Mouse (Mus musculus): ENCODE measurements around the gene Gm6034. TPM values are rescaled to one million over a fixed set of nuclear protein-coding genes. Genes with fewer than 3 reads are reported as not detected.
"Not testable (repeated sequence)": the region's sequence is repeated elsewhere in the genome, so short reads cannot be mapped to it uniquely, and the experiment has no call there.

The Gm6034 gene
- polyA plus RNA-seq, 1 experiment from 2014 or later, result not detected

DNA sequence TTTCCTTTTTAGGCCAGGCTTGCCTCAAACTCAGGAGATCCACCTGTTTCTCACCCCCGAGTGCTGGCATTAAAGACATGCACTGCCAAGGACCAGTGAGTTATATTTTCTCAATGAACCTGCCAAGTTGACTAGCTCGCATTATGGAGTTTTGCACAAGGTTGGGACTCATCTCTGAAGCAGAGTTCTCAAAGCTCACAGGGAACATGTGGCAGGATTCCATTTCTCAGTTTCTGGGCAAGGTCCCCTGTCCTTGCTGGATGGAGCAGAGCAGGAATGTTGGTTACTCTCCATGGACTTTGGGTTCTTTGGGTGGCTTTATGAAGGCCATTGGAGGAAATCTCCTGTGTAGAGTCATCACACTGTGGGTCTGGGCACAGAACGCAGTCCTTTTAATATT is 525 bp downstream of the Gm6034 start:
- WGBS, result 82% methylated on average over 3 of the region's 3 CpGs
- Histone ChIP-seq H3K36me3 (no peaks in the 10 kb centered on the region), H3K9me3 (no peaks in the 10 kb centered on the region), H3K4me1 (replicated peaks) (peaks cover 13% of the 10 kb centered on the region), H3K27ac (no peak overlapping the region), H3K27me3 (ENCODE audit: insufficient read depth, poor library complexity, severe bottlenecking) (peaks cover 21% of the 10 kb centered on the region), H3K4me3 (peak overlapping the region; percentile 50)
- DNase-seq (ENCODE audit: low spot score), result no peak

DNA sequence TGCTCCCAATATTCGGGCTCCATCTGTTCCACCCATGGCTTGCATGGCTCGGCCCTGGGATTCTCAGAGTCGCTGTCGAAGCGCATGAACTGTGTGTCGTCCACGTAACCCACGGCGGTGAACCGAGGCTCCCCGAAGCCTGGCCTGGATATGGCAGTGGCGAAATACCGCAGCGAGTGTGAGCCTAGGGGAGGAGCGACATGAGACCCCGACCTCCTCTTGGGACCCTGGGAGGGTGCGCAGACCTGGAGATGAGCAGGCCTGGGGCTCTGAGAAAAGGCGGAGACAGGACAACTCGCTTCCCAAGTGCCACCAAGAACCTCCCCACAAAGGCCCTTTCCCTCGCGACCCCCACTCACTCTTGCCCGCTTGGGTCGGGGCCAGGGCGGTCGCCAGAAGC is 15.2 kb downstream of the Gm6034 start:
- H3K36me3 ChIP-seq; H3K27ac ChIP-seq; H3K9me3 ChIP-seq; H3K4me3 ChIP-seq; DNase-seq (ENCODE audit: low spot score); H3K27me3 ChIP-seq (ENCODE audit: insufficient read depth, poor library complexity, severe bottlenecking); H3K4me1 ChIP-seq (replicated peaks): not testable (repeated sequence)
- WGBS, result 92% methylated on average over 25 of the region's 25 CpGs

DNA sequence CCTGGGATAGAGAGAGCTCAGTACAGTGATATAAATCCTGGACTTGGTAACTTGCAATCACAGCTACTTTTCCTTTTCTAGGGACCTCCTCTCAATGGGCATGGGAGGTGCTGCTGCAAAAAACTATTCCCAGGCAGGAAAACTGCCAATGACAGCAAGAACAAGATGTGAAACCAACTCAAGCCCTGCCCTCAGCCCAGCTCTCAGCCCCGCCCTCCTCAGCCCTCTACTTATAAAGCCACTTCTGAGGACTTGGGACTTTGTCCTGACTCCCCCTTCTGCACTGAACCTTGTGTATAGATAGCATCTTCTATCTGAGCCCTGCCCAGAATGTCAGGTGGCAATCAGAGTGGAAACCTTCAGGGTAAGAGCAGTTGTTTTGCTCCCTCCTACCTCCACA is 15.6 kb downstream of the Gm6034 start, which contains the start of gene Gm11127:
Gene Gm11127, minus strand, starts transcription at position 10 of the 400 bp plus-strand sequence.
- H3K4me3 ChIP-seq; H3K4me1 ChIP-seq (replicated peaks); H3K27ac ChIP-seq; H3K27me3 ChIP-seq (ENCODE audit: insufficient read depth, poor library complexity, severe bottlenecking); H3K36me3 ChIP-seq; DNase-seq (ENCODE audit: low spot score); H3K9me3 ChIP-seq: not testable (repeated sequence)
- 71% methylated on average over 1 of the region's 1 CpGs for WGBS

DNA sequence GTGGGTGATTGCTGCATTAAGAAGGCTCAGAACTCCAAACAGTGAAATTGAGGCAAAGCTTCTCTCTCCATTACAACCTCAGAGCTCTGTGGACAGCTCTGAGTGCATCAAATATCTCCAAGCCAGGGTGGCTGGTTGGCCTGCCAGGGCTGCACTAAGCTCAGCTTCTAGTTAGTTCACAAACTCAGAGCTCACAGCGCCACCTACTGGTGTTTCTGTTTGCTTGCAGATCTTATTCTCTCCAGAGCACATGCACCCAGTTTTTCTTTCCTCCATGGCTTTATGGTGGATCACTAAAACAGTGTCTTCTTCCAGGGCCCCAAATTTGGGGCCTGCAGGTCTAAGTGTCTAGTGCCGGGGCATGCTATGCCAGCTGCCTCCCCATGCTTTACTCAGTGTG is 18.1 kb downstream of the Gm6034 start:
- Histone ChIP-seq H3K9me3 (no peaks in the 10 kb centered on the region), H3K4me3 (no peak overlapping the region), H3K36me3 (no peaks in the 10 kb centered on the region), H3K4me1 (replicated peaks) (no peaks in the 10 kb centered on the region), H3K27me3 (ENCODE audit: insufficient read depth, poor library complexity, severe bottlenecking) (no peaks in the 10 kb centered on the region), H3K27ac (no peak overlapping the region)
- DNase-seq (ENCODE audit: low spot score), result peak; percentile 66
- WGBS, result 24% methylated on average over 2 of the region's 2 CpGs

DNA sequence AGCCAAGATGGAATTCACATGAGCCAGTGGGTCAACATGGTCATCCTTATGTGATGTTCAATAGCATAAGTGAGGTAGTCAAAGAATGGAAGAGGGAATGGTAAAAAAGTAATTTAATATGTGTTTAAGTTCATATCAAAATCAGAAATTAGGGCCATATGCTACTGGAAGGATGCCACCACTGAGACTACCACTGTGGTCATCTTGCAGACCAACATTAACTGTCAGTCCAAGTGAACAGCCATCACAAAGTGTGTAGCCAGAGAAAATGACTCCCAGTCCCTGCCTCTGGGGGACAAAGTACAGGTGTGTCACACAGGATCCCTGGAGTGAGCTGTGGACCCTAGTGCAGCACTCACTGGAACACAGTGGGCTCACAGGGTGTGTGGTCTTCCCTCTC is 39.1 kb downstream of the Gm6034 start:
- peaks cover 39% of the 10 kb centered on the region for H3K27me3 ChIP-seq (ENCODE audit: insufficient read depth, poor library complexity, severe bottlenecking)
- H3K27ac ChIP-seq, H3K9me3 ChIP-seq: not testable (repeated sequence)

DNA sequence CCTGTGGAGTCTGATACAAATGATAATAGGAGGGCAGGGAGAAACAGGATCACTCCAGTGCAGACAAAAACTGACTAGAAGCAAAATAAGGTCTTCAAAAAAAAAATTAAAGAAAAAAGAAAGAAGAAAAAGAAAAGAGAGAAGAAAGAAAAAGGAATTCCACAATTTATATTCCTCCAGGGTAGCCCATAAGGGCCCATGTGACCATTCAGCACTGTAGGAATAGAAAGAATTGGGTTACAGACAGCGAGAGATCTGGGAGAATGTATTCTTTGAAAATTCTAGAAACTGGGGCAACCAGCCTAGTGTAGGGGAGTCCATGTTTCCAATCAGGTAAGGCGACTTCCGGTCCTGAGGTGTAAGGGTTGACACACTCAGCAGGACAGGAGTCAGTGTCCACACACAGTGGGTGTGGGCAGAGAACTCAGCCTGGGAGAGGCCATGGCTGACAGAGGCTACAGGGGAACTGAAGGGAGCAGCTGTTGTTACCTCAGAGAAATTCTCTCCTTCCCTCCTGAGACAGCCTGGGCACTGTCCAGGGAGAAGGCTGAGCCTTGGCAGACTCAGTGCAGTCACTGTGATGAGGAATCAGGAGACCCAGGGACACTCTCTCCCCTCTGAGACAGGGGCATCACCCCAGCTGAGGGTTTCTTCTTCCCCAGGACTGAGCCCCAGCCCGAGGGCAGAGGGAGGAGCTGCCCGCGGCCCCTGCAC is 39.9 kb downstream of the Gm6034 start:
- peaks cover 18% of the 10 kb centered on the region for H3K4me1 ChIP-seq (replicated peaks)
- H3K4me3 ChIP-seq, result peak overlapping the region; percentile 72
- H3K27me3 ChIP-seq (ENCODE audit: insufficient read depth, poor library complexity, severe bottlenecking), result peaks cover 39% of the 10 kb centered on the region
- whole genome bisulfite sequencing, result 26% methylated on average over 6 of the region's 6 CpGs
- H3K36me3 ChIP-seq; DNase-seq (ENCODE audit: low spot score); H3K9me3 ChIP-seq; H3K27ac ChIP-seq: not testable (repeated sequence)

More for the DNA sequence above, 39.1 kb downstream of the Gm6034 start:
- H3K36me3 ChIP-seq; H3K4me3 ChIP-seq; DNase-seq (ENCODE audit: low spot score): not testable (repeated sequence)
- peaks cover 18% of the 10 kb centered on the region for H3K4me1 ChIP-seq (replicated peaks)

DNA sequence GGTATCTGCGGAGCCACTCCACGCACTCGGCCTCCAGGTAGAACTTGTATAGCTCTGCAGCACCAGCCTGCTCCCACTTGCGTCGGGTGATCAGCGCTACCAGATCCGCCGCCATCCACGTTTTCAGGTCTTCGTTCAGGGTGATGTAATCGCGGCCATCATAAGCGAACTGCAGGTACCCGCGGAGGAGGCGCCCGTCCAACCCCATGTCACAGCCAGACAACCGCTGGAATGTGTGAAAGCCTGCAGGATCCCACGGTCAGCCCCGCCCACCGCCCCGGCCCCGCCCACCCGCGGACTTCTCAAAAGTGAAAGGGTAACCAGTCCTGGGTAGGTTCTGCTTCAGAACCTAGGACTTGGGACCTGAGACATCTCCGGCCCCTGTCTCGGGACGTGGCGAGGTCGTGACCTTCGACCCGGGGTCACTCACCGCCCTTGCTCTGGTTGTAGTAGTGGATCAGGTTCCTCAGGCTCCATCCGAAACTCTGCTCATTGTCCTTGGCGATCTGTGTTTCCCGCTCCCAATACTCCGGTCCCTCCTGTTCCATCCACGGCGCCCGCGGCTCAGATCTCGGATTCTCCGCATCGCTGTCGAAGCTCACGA is 40.6 kb downstream of the Gm6034 start:
- peak; percentile 79 for DNase-seq (ENCODE audit: low spot score)
- Histone ChIP-seq H3K9me3 (no peaks in the 10 kb centered on the region), H3K27ac (peak overlapping the region; percentile 86), H3K27me3 (ENCODE audit: insufficient read depth, poor library complexity, severe bottlenecking) (peaks cover 39% of the 10 kb centered on the region), H3K4me3 (peak overlapping the region; percentile 72), H3K36me3 (no peaks in the 10 kb centered on the region), H3K4me1 (replicated peaks) (peaks cover 18% of the 10 kb centered on the region)
- under 1% methylated on average over 46 of the region's 46 CpGs for WGBS

DNA sequence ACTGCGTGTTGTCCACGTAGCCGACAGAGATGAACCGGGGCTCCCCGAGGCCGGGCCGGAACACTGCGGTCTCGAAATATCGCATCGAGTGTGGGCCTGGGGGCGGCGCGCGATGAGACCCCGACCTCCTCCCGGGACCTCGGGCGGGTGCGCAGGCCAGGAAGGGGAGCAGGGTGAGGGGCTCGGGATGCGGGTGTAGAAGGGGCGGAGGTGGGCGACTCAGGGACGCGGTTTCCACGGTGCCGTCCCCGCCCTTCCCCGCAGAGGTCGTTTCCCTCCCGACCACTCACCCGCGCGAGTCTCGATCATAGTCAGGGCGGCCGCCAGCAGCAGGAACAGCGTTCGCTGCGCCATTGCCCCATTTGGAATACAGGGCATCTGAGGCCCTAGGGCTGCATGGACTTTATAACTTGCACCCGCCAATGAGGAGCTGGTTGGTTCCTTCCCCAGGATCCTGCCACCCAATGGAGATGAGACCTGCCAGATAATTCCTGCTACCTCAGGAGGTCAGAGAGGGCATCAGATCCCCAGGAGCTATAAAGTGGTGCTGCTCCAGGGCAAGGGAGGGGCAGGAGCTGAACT is 41.2 kb downstream of the Gm6034 start:
- H3K27me3 ChIP-seq (ENCODE audit: insufficient read depth, poor library complexity, severe bottlenecking), result peaks cover 39% of the 10 kb centered on the region
- H3K4me1 ChIP-seq (replicated peaks), result peaks cover 18% of the 10 kb centered on the region
- no peak for DNase-seq (ENCODE audit: low spot score)
- 1% methylated on average over 42 of the region's 42 CpGs for WGBS
- H3K27ac ChIP-seq, result peak overlapping the region; percentile 86
- peak overlapping the region; percentile 72 for H3K4me3 ChIP-seq
- no peaks in the 10 kb centered on the region for H3K9me3 ChIP-seq
- H3K36me3 ChIP-seq, result no peaks in the 10 kb centered on the region

DNA sequence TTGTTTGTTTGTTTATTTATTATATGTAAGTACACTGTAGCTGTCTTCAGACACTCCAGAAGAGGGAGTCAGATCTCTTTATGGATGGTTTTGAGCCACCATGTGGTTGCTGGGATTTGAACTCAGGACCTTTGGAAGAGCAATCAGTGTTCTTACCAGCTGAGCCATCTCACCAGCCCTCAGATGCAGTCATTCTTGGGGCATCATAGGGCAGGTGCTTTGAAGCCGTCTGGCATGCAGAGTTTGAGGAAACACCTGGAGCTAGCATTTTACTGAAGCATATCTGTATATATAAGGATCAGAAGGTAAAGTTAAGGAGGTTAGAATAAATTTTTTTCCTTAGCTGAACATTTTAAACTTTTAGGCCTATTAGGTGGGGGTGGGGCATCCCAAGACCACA is 43.2 kb downstream of the Gm6034 start:
- H3K9me3 ChIP-seq; H3K4me3 ChIP-seq; DNase-seq (ENCODE audit: low spot score); H3K27ac ChIP-seq; H3K36me3 ChIP-seq: not testable (repeated sequence)
- peaks cover 39% of the 10 kb centered on the region for H3K27me3 ChIP-seq (ENCODE audit: insufficient read depth, poor library complexity, severe bottlenecking)
- peaks cover 18% of the 10 kb centered on the region for H3K4me1 ChIP-seq (replicated peaks)
- 78% methylated on average over 1 of the region's 1 CpGs for WGBS

DNA sequence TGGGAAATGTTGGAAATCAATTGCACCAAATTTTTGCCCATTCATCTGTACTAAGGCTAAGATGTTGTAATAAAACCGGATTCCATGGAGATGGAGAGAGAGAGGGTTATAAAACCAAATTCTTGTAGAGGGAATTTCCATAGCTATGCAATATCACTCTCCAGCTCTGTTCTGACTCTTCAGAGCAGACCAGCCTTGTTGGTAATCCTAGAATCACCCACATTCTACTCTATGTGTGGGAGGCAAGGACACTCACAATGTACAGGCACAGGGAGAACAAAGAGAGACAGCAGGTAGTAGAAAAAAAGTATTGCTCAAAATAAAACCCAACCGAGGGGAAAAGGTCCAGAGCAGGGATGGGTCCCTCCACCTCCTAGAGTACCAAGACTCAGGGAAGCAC is 49.2 kb downstream of the Gm6034 start:
- no CpG with 5 or more reads among the region's 2 CpGs for WGBS
- DNase-seq (ENCODE audit: low spot score); H3K4me3 ChIP-seq; H3K4me1 ChIP-seq (replicated peaks); H3K27me3 ChIP-seq (ENCODE audit: insufficient read depth, poor library complexity, severe bottlenecking); H3K9me3 ChIP-seq; H3K27ac ChIP-seq; H3K36me3 ChIP-seq: not testable (repeated sequence)

DNA sequence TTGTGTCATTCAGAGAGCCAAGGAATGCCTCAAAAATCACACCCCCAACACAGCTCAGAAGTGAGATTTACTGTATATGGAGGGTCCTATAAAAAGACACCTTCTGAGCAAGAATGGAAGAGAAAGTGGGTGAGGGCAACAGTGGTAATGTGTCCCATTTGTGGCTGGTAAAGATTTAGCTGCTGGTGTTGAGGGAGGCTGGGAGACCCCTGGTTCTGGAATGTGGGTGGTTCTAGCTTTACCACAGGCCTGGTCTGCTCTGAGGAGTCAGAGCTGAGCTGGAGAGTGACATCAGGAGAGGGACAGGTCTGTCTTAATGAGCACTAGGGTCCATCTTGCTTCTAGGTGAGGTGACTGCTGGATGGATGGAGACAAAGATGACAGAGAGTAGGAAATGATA is 49.8 kb downstream of the Gm6034 start:
- H3K9me3 ChIP-seq; H3K4me1 ChIP-seq (replicated peaks); H3K36me3 ChIP-seq; H3K27me3 ChIP-seq (ENCODE audit: insufficient read depth, poor library complexity, severe bottlenecking); H3K27ac ChIP-seq; DNase-seq (ENCODE audit: low spot score); H3K4me3 ChIP-seq: not testable (repeated sequence)

DNA sequence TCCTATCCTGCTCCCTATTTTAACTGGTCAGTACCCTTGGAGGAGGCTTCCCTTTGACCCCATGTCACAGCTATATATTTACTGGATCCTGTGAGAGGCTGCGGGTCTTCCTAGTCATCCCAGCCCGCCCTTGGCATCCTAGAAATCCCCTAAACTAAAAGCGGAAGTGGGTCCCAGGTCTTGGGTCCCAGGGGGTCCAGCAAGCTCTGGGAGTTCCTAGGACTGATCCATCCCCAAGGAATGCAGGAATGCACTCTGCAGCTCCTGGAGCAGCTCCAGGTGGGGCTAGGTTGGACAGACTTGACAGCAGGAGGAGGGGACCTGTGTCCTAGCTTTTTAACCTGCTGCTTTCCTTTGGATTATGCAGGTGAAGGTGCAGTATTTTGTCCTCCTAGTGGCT is 51.2 kb downstream of the Gm6034 start:
- Histone ChIP-seq H3K27me3 (ENCODE audit: insufficient read depth, poor library complexity, severe bottlenecking) (no peaks in the 10 kb centered on the region), H3K36me3 (no peaks in the 10 kb centered on the region), H3K4me1 (replicated peaks) (no peaks in the 10 kb centered on the region), H3K27ac (no peak overlapping the region), H3K4me3 (no peak overlapping the region), H3K9me3 (no peaks in the 10 kb centered on the region)
- WGBS, result 21% methylated on average over 3 of the region's 3 CpGs
- DNase-seq (ENCODE audit: low spot score), result no peak

DNA sequence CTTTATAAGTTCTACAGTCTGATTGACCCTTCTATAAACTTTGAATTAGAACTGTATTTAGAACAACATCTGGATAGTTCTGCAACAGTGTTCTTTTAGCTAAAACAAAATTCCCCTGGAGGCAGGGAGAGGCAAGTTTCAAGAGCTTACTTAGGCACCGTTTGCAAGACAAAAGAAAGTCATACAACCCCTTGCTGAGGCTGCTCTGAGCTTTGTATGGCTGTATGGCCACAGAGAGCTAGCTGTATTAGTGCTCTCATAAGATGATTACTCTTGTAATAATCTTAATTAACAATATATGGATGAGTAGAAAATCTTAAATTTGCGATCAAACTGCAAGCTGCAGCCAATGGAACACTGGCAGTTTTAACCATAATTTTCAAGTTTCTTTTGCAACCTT is 56.8 kb downstream of the Gm6034 start:
- H3K4me3 ChIP-seq; H3K27me3 ChIP-seq (ENCODE audit: insufficient read depth, poor library complexity, severe bottlenecking); DNase-seq (ENCODE audit: low spot score); H3K4me1 ChIP-seq (replicated peaks); H3K36me3 ChIP-seq; H3K9me3 ChIP-seq; H3K27ac ChIP-seq: not testable (repeated sequence)
- WGBS, result 53% methylated on average over 2 of the region's 2 CpGs
